Mouse (Mus musculus): Measurements from ENCODE around the gene Tesk2.

DNA sequence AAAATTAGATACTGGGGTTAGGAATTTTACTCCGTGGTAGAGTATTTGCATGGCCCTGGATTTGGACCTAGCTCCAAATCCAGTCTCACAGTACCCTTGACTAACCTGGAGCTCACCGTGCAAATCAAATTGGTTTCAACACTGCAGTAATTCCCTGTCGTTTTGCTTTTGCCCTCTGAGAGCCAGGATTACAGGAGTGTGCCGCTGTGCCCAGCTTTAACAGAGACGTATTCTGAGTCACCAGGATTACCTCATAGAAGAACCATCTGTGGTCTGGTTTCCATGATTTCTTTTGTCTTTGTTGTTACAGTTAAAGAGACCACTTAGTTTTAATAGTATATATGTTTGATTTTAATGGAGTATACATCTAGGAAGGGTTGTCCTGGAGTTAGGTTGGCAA lies 41.6 kb upstream of the Tesk2 start:
- TF ChIP-seq GATA1 (IDR thresholded peaks at IDR 0.05; ENCODE audit: borderline replicate concordance, low read length) (no peak), FLI1 (IDR thresholded peaks at IDR 0.05; ENCODE audit: low read length) (no peak)
